Mouse (Mus musculus): ENCODE data around the gene 2410004B18Rik.

The 2410004B18Rik gene

GRCm38 (mm10) chr3:145929525-145930400 lies 8.1 kb upstream of the 2410004B18Rik start:
- no peak for DNase-seq (ENCODE audit: low read depth in 2 of 2, low spot score in 2 of 2)

DNA sequence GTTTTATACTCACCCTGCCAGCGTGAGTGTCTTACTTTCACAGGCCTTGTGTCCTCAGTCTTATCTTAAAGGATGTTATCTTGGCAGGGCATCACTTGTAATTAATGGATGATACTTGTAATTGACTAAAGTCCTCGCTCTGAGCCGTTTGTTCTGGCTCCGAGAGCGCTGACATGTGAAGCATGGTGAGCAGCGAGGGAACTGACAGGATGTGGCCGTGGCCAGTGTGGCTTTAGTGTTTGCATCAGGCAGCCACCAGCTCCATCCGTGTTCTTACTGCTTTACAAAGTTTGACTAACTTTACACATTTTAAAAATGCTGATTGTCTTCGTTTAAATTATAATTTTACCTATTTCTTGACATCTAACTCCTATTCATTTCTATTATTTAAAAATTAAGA lies 4.0 kb upstream of the 2410004B18Rik start:
- peak in 1 of 2 experiments; percentile 22 for DNase-seq (ENCODE audit: low read depth in 2 of 2, low spot score in 2 of 2)

GRCm38 (mm10) chr3:145938405-145939349 lies 863 bp downstream of the 2410004B18Rik start:
- no peak for DNase-seq (ENCODE audit: low read depth in 2 of 2, low spot score in 2 of 2)

DNA sequence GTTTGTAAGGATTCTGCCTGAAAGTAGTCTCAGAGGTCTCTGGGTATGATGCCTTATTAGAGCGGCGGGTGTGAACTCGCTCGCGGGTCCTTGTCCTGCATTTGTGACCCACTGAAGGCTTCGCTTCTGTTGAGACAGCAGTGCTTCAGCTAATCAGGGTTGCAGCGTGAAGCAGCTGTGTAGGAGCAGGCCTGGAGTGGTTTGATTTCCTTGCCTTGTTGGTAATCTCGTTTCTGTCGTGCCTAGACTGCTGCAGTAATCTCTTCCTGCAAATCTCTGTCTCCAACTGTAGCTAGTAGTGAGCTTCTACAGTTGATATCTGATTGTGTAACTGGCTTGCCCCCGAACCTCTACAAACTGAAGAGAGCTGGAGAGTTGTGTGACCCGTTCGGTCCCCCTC lies 1.6 kb downstream of the 2410004B18Rik start:
- no peak for DNase-seq (ENCODE audit: low read depth in 2 of 2, low spot score in 2 of 2)

- DNase-seq (ENCODE audit: low read depth in 2 of 2, low spot score in 2 of 2): no peak
These were observed 2.2 kb downstream of the 2410004B18Rik start for GRCm38 (mm10) chr3:145939971-145940370.

- peak; percentile 70 to 78 for DNase-seq (ENCODE audit: low read depth in 2 of 2, low spot score in 2 of 2)
These were observed 4.2 kb downstream of the 2410004B18Rik start for GRCm38 (mm10) chr3:145941971-145942370.

DNA sequence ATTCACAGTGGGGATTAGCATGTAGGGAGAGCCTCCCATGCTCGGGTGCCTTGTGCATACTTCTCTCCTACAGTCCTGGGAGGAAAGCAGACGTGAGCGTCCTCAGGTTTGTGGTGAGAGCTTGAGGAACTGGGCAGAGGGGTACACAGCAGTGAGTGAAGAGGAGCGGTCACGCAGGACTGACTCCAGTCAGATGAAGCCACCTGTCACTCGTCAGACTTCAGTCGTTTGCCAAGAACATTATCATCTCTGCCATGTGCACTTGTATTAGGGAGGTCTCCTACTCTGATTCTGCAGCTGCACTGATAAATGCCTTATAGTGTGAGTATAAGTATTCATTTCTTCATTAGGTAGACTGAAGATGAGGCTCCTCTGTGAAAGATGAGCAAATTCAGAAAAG lies 6.5 kb downstream of the 2410004B18Rik start:
- no peak for DNase-seq (ENCODE audit: low read depth in 2 of 2, low spot score in 2 of 2)

- no peak for DNase-seq (ENCODE audit: low read depth in 2 of 2, low spot score in 2 of 2)
These were observed 8.1 kb downstream of the 2410004B18Rik start for GRCm38 (mm10) chr3:145945904-145946303.

- DNase-seq (ENCODE audit: low read depth in 2 of 2, low spot score in 2 of 2): no peak
These were observed 8.8 kb downstream of the 2410004B18Rik start for GRCm38 (mm10) chr3:145946654-145947053.

DNA sequence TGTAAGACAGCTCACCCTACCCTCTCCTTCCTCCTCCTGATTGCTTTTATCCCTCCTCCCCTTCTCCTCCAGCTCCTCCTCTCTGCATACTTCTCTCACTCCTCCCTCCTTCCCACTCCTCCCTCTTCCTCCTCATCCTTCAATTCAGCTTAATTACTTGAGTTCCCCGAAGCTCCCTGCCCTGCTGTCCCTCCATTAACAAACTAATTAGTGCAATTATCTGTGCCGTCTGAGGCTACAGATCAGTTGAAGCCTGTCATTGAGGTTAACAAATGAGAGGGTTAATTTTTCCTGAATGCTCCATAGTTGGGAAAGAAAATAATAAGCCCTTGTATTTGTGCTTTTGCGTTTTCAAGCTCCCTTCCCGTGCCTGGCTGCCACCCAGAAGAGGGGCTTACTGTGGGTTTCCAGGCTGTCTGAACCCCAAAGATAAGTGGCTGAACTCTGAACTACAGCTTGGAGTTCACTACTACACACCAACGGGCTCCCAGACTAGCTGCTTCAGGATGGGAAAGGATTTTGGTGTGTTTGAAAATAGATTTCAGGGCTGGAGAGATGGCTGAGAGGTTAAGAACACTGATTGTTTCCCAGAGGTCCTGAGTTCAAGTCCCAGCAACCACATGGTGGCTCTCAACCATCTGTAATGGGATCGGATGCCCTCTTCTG lies 9.9 kb downstream of the 2410004B18Rik start:
- no peak for DNase-seq (ENCODE audit: low read depth in 2 of 2, low spot score in 2 of 2)

DNA sequence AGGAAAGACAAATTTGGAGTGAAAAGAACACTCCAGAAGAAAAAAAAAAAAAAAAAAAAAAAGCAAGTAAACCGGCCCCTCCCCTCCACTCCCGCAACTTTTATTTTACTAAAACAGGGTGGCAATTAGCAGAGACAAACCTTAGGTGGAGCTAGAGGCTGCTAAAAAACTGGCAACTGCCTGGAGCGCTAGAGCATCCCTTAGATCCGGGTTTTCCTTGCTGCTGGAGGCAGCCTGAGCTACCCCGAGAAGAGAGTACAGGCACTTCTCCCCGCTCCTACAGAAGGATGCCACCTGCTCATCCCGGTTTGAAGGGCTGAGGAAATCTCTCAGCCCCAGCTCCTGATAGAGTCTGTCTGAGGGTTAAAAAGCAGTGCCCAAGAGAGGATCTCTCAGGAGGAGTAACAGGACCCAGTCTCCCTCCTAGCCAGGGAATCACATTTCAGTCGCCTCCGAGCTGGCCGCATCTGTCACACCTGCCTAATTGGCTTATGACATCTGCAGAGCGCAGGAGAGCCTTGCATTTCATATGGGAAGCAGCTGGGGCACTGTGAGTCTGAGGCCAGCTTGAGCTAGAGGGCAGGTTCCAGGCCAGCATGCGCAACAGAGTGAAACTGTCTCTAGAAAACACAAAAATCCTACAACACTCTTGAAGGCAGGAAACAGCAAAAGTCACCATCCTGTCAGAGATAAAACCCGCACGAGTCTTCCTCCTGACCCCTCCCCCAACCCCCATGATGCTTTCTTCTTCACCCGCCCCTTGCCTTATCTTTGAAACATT lies 12.4 kb downstream of the 2410004B18Rik start:
- peak in 1 of 2 experiments; percentile 37 for DNase-seq (ENCODE audit: low read depth in 2 of 2, low spot score in 2 of 2)

DNA sequence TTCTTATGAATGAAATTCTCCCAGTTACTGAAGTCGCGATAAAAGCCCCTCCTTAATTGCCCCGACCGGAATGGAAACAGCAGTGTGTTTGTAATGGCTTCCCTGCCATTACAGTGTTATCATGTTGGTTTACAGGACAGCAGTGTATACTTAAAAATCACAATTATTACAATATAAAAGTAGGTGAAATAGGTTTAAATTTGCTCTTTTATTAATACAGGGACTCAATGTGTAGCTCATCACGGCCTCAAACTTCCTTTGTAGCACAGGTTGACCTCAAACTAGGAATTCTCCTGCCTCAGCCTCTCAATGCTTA lies 13.0 kb downstream of the 2410004B18Rik start:
- DNase-seq (ENCODE audit: low read depth in 2 of 2, low spot score in 2 of 2): no peak

DNA sequence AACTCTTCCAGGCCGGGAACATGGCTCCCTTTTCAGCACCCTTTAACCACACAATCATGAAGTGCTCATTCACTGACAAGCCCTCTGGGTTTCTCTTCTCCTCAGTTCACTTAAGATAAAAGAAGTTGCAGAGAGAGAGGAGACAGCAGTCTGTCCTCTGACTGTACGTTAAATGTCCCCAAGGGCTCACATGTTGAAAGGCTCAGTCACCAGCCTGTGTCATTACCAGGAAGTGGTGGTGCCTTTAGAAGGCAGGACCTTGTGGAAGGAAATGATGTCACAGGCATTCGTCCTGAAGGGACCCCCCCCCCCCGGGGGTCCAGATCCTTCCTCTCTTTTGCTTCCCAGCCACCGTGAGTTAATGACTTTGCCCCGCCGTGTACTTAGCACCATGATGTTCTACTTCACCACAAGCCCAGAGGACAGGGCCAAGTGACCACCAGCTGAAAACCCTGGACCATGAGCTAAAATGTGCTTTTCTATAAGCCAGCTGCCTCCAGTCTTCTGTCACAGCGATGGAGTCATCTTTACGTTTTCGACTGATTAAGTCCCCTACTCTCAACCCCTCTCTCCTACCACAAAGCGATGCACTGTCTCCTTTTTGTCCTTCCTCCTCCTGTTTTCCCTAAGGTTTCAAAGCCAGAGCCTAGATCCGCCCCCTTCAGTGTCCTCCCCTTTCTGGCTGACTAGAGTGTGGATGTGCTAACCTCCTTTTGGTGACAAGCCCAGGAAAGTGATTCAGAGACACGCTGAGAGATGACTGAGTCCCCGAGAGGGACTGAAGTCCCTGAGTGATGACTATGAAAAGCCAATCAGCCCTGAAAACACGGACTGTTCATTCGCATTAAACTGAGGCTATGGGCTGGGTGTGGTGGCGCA lies 13.7 kb downstream of the 2410004B18Rik start:
- no peak for DNase-seq (ENCODE audit: low read depth in 2 of 2, low spot score in 2 of 2)

DNA sequence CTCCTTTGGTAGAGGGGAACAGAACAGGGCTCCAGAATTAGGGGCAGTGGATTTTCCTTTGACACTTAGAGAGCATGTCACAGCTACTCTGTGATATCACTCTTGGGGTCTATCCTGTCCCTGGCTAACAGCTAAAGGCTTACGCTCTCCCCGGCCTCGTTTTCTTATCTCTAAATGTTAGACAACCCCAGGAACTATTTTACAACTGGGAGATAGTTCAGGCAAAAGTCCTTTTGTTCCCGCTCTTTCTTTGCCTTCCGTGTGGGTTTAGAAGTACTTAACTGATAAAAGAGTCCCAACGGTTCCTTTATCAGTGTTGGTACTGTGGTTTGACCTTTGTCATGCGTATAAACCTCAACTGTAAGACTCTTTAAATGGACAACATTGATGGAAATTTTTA lies 15.1 kb downstream of the 2410004B18Rik start:
- no peak for DNase-seq (ENCODE audit: low read depth in 2 of 2, low spot score in 2 of 2)

DNA sequence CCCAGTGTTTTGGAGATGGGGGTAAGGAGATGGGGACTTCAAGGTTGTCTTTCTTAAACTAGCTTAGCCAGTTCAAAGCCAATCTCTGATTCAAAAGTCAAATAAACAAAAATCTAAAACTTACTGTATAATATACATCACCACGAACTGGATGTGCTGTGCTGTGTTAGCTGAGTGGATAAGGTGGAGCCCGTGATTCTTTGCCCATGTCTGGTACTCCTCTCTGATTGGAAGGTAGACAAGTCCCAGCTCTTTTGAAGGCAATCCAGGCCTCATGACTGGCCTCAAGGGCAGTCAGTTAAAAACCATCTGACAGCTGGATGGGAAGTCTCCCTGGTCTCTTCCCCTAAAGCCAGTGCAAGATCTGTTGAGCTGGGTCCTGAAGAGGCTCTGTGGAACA lies 15.6 kb downstream of the 2410004B18Rik start:
- DNase-seq (ENCODE audit: low read depth in 2 of 2, low spot score in 2 of 2): no peak

- no peak for DNase-seq (ENCODE audit: low read depth in 2 of 2, low spot score in 2 of 2)
These were observed 22.0 kb downstream of the 2410004B18Rik start for GRCm38 (mm10) chr3:145959824-145960223.

GRCm38 (mm10) chr3:145962411-145962810 lies 24.6 kb downstream of the 2410004B18Rik start:
- no peak for DNase-seq (ENCODE audit: low read depth in 2 of 2, low spot score in 2 of 2)

DNA sequence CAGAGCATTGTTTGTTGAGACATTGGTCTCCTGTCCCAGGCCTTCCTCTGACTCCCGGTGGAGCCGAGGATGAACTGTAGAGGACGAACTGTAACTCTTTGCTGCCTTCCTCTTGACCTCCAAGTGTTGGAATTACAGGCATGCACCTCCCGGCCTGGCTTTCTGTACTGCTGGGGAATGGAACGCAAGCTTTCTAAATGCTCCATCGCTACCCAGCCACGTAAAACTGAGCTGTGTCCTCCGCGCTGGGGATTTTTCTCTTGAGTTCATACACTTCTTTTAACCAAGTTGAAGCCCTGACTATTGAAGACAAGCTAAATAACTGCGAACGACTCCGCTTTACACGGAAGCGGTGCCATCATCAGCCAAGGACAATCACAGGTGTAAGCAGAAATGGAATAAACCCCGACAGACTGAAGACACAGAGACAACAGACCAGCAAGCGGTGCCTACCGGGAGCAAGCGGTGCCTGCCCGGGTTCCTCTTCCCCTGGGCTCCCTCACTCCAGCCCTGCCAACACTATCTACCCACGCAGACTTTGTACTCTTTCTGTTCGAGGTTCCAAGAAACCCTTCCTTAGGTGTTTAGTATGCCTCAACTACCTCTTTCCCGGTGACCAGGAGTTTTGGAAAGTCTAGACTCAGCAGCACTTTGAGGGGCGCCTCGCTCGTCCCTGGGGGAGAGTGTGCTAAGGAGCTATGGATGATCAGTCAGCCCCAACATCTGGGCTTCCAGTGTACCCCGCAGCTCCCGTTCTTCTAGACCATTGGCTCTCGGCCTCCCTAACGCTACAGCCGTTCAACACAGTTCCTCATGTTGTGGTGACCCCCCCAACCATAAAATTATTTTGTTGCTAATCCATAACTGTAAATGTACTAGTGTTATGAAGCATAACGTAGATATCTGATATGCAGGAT lies 25.5 kb downstream of the 2410004B18Rik start:
- no peak for DNase-seq (ENCODE audit: low read depth in 2 of 2, low spot score in 2 of 2)

GRCm38 (mm10) chr3:145964018-145964387 lies 26.2 kb downstream of the 2410004B18Rik start:
- DNase-seq (ENCODE audit: low read depth in 2 of 2, low spot score in 2 of 2): no peak
